Comparison of ENCODE assay signal across 21 mouse cellular contexts in the genomic region with DNA sequence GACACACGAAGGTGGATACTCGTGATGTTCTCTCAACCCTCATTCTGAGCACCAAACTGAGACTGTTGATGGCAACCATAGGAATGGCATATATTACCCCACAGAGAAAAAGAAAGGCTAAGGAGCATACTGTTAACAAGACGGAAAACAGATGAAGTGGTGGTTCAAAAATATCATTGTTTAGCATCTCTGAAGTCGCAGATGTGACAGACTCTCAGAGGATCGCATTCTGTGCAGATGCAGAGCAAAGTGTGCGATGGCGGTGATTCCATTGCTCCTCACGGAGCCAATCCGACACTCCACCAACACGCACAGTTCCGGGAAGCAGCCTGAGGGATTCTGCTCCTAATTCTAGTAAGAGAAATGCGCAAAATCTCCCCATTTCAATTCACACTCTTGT. TPM values are rescaled to one million over a fixed set of nuclear protein-coding genes. Genes with fewer than 3 reads are reported as not detected.
DNase-seq lines count a peak whose midpoint lies in the region; ATAC-seq lines count a peak whose summit lies in the region.
"Had no signal": no experiment of that assay in that cellular context is flagged by ENCODE, and none has a peak within 500 bp of the region (broad histone marks: within the 10 kb centered on the region; RNA-seq: fewer than 3 reads in every experiment).

No protein-coding gene starts in this region.

- peak overlapping the region; percentile 17; the same call in 1 of the 2 replicates for H3K4me2 ChIP-seq in hindbrain, embryonic 13.5 days
- H3K4me2 ChIP-seq in hindbrain, embryonic 16.5 days (ENCODE audit: low read length) = no peak overlapping the region
- H3K4me2 ChIP-seq in neural tube, embryonic 12.5 days (replicated peaks) = no peak overlapping the region
- H3K4me2 ChIP-seq in neural tube, embryonic 15.5 days = peak overlapping the region; percentile 44
- H3K4me2 ChIP-seq: liver, embryonic 11.5 days had no signal

- H3K27ac ChIP-seq in hindbrain, embryonic 13.5 days = peak overlapping the region; percentile 72; the same call in 1 of the 2 replicates
- no peak overlapping the region for H3K27ac ChIP-seq in hindbrain, embryonic 16.5 days (ENCODE audit: low read depth, low read length)
- peak overlapping the region; percentile 50; the same call in 1 of the 2 replicates for H3K27ac ChIP-seq in neural tube, embryonic 12.5 days
- peak overlapping the region; percentile 60 for H3K27ac ChIP-seq in neural tube, embryonic 15.5 days (replicated peaks)
- H3K27ac ChIP-seq: heart, embryonic 10.5 days had no signal

- no peak for DNase-seq in neural tube, embryonic 10.5 days (ENCODE audit: extremely low spot score, low spot score)
- no peak for DNase-seq in layer of hippocampus, adult 11-12 months (ENCODE audit: low spot score)
- DNase-seq in cerebellum, adult 9-11 months = no peak
- DNase-seq: adrenal gland, postnatal 36 days; B cell, adult 2 months; cerebellum, adult 18-20 months; gastrocnemius, postnatal 36 days; kidney, adult 11 months; lung, adult 2 months; thymus, postnatal 36 days had no signal

- no peak overlapping the region for H3K9ac ChIP-seq in hindbrain, embryonic 13.5 days
- H3K9ac ChIP-seq in hindbrain, embryonic 16.5 days (ENCODE audit: low read depth, low read length) = no peak overlapping the region
- no peak overlapping the region for H3K9ac ChIP-seq in neural tube, embryonic 12.5 days
- H3K9ac ChIP-seq in neural tube, embryonic 15.5 days (replicated peaks) = no peak overlapping the region

- no peaks in the 10 kb centered on the region for H3K9me3 ChIP-seq in hindbrain, embryonic 13.5 days
- H3K9me3 ChIP-seq in hindbrain, embryonic 16.5 days (ENCODE audit: control insufficient read depth, low read length) = no peaks in the 10 kb centered on the region
- no peaks in the 10 kb centered on the region for H3K9me3 ChIP-seq in neural tube, embryonic 12.5 days
- H3K9me3 ChIP-seq in neural tube, embryonic 15.5 days (replicated peaks) = no peaks in the 10 kb centered on the region
- H3K9me3 ChIP-seq: heart, embryonic 10.5 days had no signal

- H3K27me3 ChIP-seq in hindbrain, embryonic 13.5 days = no peaks in the 10 kb centered on the region
- H3K27me3 ChIP-seq in hindbrain, embryonic 16.5 days (replicated peaks; ENCODE audit: control insufficient read depth, insufficient read depth, low read length) = no peaks in the 10 kb centered on the region
- no peaks in the 10 kb centered on the region for H3K27me3 ChIP-seq in neural tube, embryonic 12.5 days (replicated peaks)
- H3K27me3 ChIP-seq in neural tube, embryonic 15.5 days (replicated peaks) = no peaks in the 10 kb centered on the region

- WGBS in hindbrain, embryonic 13.5 days = 84% methylated on average over 12 of the region's 12 CpGs
- WGBS in hindbrain, embryonic 16.5 days = 85% methylated on average over 12 of the region's 12 CpGs
- WGBS in neural tube, embryonic 12.5 days = 95% methylated on average over 12 of the region's 12 CpGs
- 73% methylated on average over 12 of the region's 12 CpGs for WGBS in neural tube, embryonic 15.5 days

- no peaks in the 10 kb centered on the region for H3K4me1 ChIP-seq in hindbrain, embryonic 13.5 days (replicated peaks)
- no peaks in the 10 kb centered on the region for H3K4me1 ChIP-seq in hindbrain, embryonic 16.5 days (ENCODE audit: control insufficient read depth, insufficient read depth, low read depth, low read length)
- H3K4me1 ChIP-seq in neural tube, embryonic 12.5 days = no peaks in the 10 kb centered on the region
- peaks cover 10% of the 10 kb centered on the region for H3K4me1 ChIP-seq in neural tube, embryonic 15.5 days
- H3K4me1 ChIP-seq: heart, embryonic 10.5 days had no signal

- ATAC-seq in hindbrain, embryonic 13.5 days (ENCODE audit: low FRiP score) = no peak
- no peak for ATAC-seq in hindbrain, embryonic 16.5 days
- no peak for ATAC-seq in neural tube, embryonic 12.5 days (ENCODE audit: low FRiP score, low read depth)
- ATAC-seq in neural tube, embryonic 15.5 days (ENCODE audit: low FRiP score) = no peak

- no peak overlapping the region for H3K4me3 ChIP-seq in hindbrain, embryonic 13.5 days
- no peak overlapping the region for H3K4me3 ChIP-seq in hindbrain, embryonic 16.5 days (ENCODE audit: low read length)
- H3K4me3 ChIP-seq in neural tube, embryonic 12.5 days = no peak overlapping the region
- H3K4me3 ChIP-seq in neural tube, embryonic 15.5 days (replicated peaks) = no peak overlapping the region
- H3K4me3 ChIP-seq: heart, embryonic 10.5 days had no signal

- peaks cover 43% of the 10 kb centered on the region for H3K36me3 ChIP-seq in hindbrain, embryonic 13.5 days
- peaks cover 9% of the 10 kb centered on the region for H3K36me3 ChIP-seq in hindbrain, embryonic 16.5 days (ENCODE audit: control insufficient read depth, insufficient read depth, low read length)
- H3K36me3 ChIP-seq in neural tube, embryonic 12.5 days = peaks cover 36% of the 10 kb centered on the region
- H3K36me3 ChIP-seq in neural tube, embryonic 15.5 days = peaks cover 20% of the 10 kb centered on the region

RNA-seq across cellular contexts. Expression of gene Cldn22, which starts 35.0 kb away (rescaled TPM):
- polyA plus RNA-seq in hindbrain, embryonic 13.5 days (2015; fragmentation: Nextera tagmentation; extraction: Ambion mirVana) = not detected in 2 replicates
- polyA plus RNA-seq in hindbrain, embryonic 16.5 days (2015; fragmentation: Nextera tagmentation; extraction: Ambion mirVana) = not detected in 2 replicates
- polyA plus RNA-seq in neural tube, embryonic 12.5 days (2016; fragmentation: Nextera tagmentation; extraction: Ambion mirVana) = not detected in 2 replicates
- polyA plus RNA-seq in neural tube, embryonic 15.5 days (2015; fragmentation: Nextera tagmentation; extraction: Ambion mirVana) = not detected in 2 replicates
- polyA plus RNA-seq: forebrain, embryonic 11.5 days; heart, embryonic 10.5 days; heart, postnatal 0 days; kidney, embryonic 16.5 days; limb, embryonic 11.5 days; liver, embryonic 11.5 days had no signal

RNA-seq across cellular contexts. Expression of gene Cldn24, which starts 37.3 kb away (rescaled TPM):
- polyA plus RNA-seq in hindbrain, embryonic 13.5 days (2015; fragmentation: Nextera tagmentation; extraction: Ambion mirVana) = not detected in 2 replicates
- not detected in 2 replicates for polyA plus RNA-seq in hindbrain, embryonic 16.5 days (2015; fragmentation: Nextera tagmentation; extraction: Ambion mirVana)
- polyA plus RNA-seq in neural tube, embryonic 12.5 days (2016; fragmentation: Nextera tagmentation; extraction: Ambion mirVana) = not detected in 2 replicates
- not detected in 2 replicates for polyA plus RNA-seq in neural tube, embryonic 15.5 days (2015; fragmentation: Nextera tagmentation; extraction: Ambion mirVana)
- polyA plus RNA-seq: forebrain, embryonic 11.5 days; heart, embryonic 10.5 days; heart, postnatal 0 days; kidney, embryonic 16.5 days; large intestine, adult 2 months; limb, embryonic 11.5 days; liver, embryonic 11.5 days; lung, adult 2 months had no signal

Comparison
In these comparisons a context has a peak if more than half of its experiments do, and no peak if none do; other contexts are left out.
1. H3K4me2 ChIP-seq: peak in hindbrain, embryonic 13.5 days (single experiment) and neural tube, embryonic 15.5 days (single experiment); none in hindbrain, embryonic 16.5 days (single experiment) and neural tube, embryonic 12.5 days (single experiment).